8 mouse cellular contexts compared by ENCODE assay signal in the genomic region with DNA sequence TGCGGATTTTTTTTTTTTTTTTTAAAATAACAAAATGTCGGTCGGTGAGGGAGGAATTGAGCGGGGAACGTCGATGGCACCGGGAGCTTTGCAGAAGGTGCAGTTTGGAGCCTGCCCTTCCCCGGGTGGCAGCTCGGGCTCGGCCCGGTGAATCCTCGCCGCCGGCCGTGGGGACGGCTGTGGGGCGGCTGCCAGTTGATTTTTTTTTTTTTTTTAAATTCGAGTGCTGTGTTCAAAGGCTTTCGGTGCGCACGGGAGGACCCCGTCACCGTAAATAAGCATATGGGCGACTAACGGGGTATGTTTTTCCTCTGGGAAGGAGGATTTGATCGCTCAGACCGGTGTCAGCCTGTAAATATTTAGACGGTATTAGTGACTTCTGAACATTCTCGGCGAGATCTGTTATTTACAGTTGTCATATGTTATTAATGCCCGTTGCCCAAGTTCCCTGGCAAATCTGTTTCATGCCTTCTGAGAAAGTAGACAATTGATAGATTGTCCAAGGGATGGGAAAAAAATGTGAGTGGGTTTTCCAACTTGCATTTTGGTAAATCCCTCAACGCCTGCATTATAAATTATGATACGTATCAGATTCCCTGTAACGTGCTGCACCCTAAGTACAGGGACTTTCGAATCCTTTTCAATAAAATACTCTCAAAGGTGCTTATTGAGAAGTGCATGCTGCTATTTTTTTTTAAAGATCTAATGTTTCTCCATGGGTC. TPM values are rescaled to one million over a fixed set of nuclear protein-coding genes. Genes with fewer than 3 reads are reported as not detected.
DNase-seq lines count a peak whose midpoint lies in the region; ATAC-seq lines count a peak whose summit lies in the region.

No protein-coding gene starts in this region.

- no peaks in the 10 kb centered on the region for H3K9me3 ChIP-seq in forebrain, embryonic 16.5 days (ENCODE audit: control insufficient read depth, low read length)
- no peaks in the 10 kb centered on the region for H3K9me3 ChIP-seq in intestine, embryonic 14.5 days (ENCODE audit: control insufficient read depth, low read length)
- H3K9me3 ChIP-seq in liver, embryonic 16.5 days (replicated peaks; ENCODE audit: control insufficient read depth, low read length): no peaks in the 10 kb centered on the region
- no peaks in the 10 kb centered on the region for H3K9me3 ChIP-seq in neural tube, embryonic 14.5 days (ENCODE audit: control insufficient read depth, low read length)

- H3K4me2 ChIP-seq in forebrain, embryonic 16.5 days (ENCODE audit: low read length): peak overlapping the region; percentile 64
- peak overlapping the region; percentile 84 for H3K4me2 ChIP-seq in intestine, embryonic 14.5 days (ENCODE audit: low read length)
- peak overlapping the region; percentile 83 for H3K4me2 ChIP-seq in liver, embryonic 16.5 days (ENCODE audit: low read depth, low read length)
- peak overlapping the region; percentile 86 for H3K4me2 ChIP-seq in neural tube, embryonic 14.5 days (ENCODE audit: low read depth, low read length)

- H3K4me1 ChIP-seq in forebrain, embryonic 16.5 days (replicated peaks; ENCODE audit: control insufficient read depth, insufficient read depth, low read length): peaks cover 22% of the 10 kb centered on the region
- peaks cover 25% of the 10 kb centered on the region for H3K4me1 ChIP-seq in intestine, embryonic 14.5 days (replicated peaks; ENCODE audit: control insufficient read depth, insufficient read depth, low read length)
- H3K4me1 ChIP-seq in liver, embryonic 16.5 days (ENCODE audit: control insufficient read depth, low read depth, low read length): peaks cover 23% of the 10 kb centered on the region
- peaks cover 28% of the 10 kb centered on the region for H3K4me1 ChIP-seq in neural tube, embryonic 14.5 days (ENCODE audit: control insufficient read depth, insufficient read depth, low read length)

- H3K36me3 ChIP-seq in forebrain, embryonic 16.5 days (ENCODE audit: control insufficient read depth, insufficient read depth): no peaks in the 10 kb centered on the region
- peaks cover 9% of the 10 kb centered on the region; the same call in 1 of the 2 replicates for H3K36me3 ChIP-seq in intestine, embryonic 14.5 days (ENCODE audit: control insufficient read depth, insufficient read depth, low read length)
- H3K36me3 ChIP-seq in liver, embryonic 16.5 days (ENCODE audit: control insufficient read depth, insufficient read depth): peaks cover 10% of the 10 kb centered on the region
- H3K36me3 ChIP-seq in neural tube, embryonic 14.5 days (ENCODE audit: control insufficient read depth, insufficient read depth, low read length): no peaks in the 10 kb centered on the region; the same call in none of the 2 replicates

- peak overlapping the region; percentile 82 for H3K4me3 ChIP-seq in forebrain, embryonic 16.5 days (replicated peaks; ENCODE audit: low read length)
- peak overlapping the region; percentile 78 for H3K4me3 ChIP-seq in intestine, embryonic 14.5 days (ENCODE audit: low read depth, low read length)
- H3K4me3 ChIP-seq in liver, embryonic 16.5 days (ENCODE audit: low read depth, low read length): peak overlapping the region; percentile 93
- peak overlapping the region; percentile 78 for H3K4me3 ChIP-seq in neural tube, embryonic 14.5 days (ENCODE audit: low read depth, low read length)

- peak overlapping the region; percentile 96 for H3K9ac ChIP-seq in forebrain, embryonic 16.5 days (replicated peaks; ENCODE audit: low read depth, low read length)
- peak overlapping the region; percentile 98 for H3K9ac ChIP-seq in intestine, embryonic 14.5 days (ENCODE audit: low read length)
- H3K9ac ChIP-seq in liver, embryonic 16.5 days (ENCODE audit: low read depth, low read length): peak overlapping the region; percentile 99
- H3K9ac ChIP-seq in neural tube, embryonic 14.5 days (replicated peaks; ENCODE audit: low read depth, low read length): peak overlapping the region; percentile 98

- no peaks in the 10 kb centered on the region for H3K27me3 ChIP-seq in forebrain, embryonic 16.5 days (replicated peaks; ENCODE audit: control insufficient read depth, insufficient read depth, low read length)
- H3K27me3 ChIP-seq in intestine, embryonic 14.5 days (replicated peaks; ENCODE audit: control insufficient read depth, insufficient read depth, low read length): no peaks in the 10 kb centered on the region
- no peaks in the 10 kb centered on the region for H3K27me3 ChIP-seq in liver, embryonic 16.5 days (ENCODE audit: control insufficient read depth, insufficient read depth, low read depth, low read length)
- H3K27me3 ChIP-seq in neural tube, embryonic 14.5 days (ENCODE audit: control insufficient read depth, insufficient read depth, low read length): peaks cover 3% of the 10 kb centered on the region; the same call in 1 of the 2 replicates

- DNase-seq in urinary bladder, adult 2 months (ENCODE audit: low spot score): peak; percentile 26
- no peak for DNase-seq in urinary bladder, postnatal 10 days (ENCODE audit: low spot score)
- peak; percentile 55 for DNase-seq in cerebellum, adult 11-12 months
- DNase-seq in intestine, embryonic 14.5 days (ENCODE audit: low spot score): peak; percentile 75
- no peak for DNase-seq in yolk sac, embryonic 10.5 days (ENCODE audit: low spot score)

- H3K27ac ChIP-seq in forebrain, embryonic 16.5 days (ENCODE audit: low read length): peak overlapping the region; percentile 96
- peak overlapping the region; percentile 99 for H3K27ac ChIP-seq in intestine, embryonic 14.5 days (ENCODE audit: low read depth)
- peak overlapping the region; percentile 94 for H3K27ac ChIP-seq in liver, embryonic 16.5 days (ENCODE audit: low read length)
- peak overlapping the region; percentile 98 for H3K27ac ChIP-seq in neural tube, embryonic 14.5 days (ENCODE audit: low read depth, low read length)

- WGBS in forebrain, embryonic 16.5 days: under 1% methylated on average over 35 of the region's 35 CpGs
- 1% methylated on average over 35 of the region's 35 CpGs for WGBS in intestine, embryonic 14.5 days
- WGBS in liver, embryonic 16.5 days (ENCODE audit: insufficient replicate concordance): 2% methylated on average over 35 of the region's 35 CpGs
- 2% methylated on average over 35 of the region's 35 CpGs for WGBS in neural tube, embryonic 14.5 days

- ATAC-seq in forebrain, embryonic 16.5 days: no peak
- ATAC-seq in intestine, embryonic 14.5 days (replicated peaks; ENCODE audit: low FRiP score, low TSS enrichment, low read depth): no peak
- ATAC-seq in liver, embryonic 16.5 days (ENCODE audit: low read depth): no peak
- ATAC-seq in neural tube, embryonic 14.5 days (ENCODE audit: low read depth): no peak; the same call in 1 of the 2 replicates

RNA-seq across cellular contexts. Expression of a gene that starts 2.0 kb away (rescaled TPM):
- 33.0 and 34.1 TPM in 2 replicates for polyA plus RNA-seq in urinary bladder, adult 2 months (2012; rRNA removed)
- polyA plus RNA-seq in forebrain, embryonic 16.5 days (2015; fragmentation: Nextera tagmentation; extraction: Ambion mirVana): 250 and 261 TPM in 2 replicates
- 126 and 138 TPM in 2 replicates for polyA plus RNA-seq in intestine, embryonic 14.5 days (2014; fragmentation: Nextera tagmentation; extraction: Ambion mirVana)
- 79.7 and 82.5 TPM in 2 replicates for polyA plus RNA-seq in liver, embryonic 16.5 days (2015; fragmentation: Nextera tagmentation; extraction: Ambion mirVana)
- 296 and 322 TPM in 2 replicates for polyA plus RNA-seq in neural tube, embryonic 14.5 days (2014; fragmentation: Nextera tagmentation; extraction: Ambion mirVana)

Comparison
In these comparisons a context has a peak if more than half of its experiments do, and no peak if none do; other contexts are left out.
1. DNase-seq: peak in urinary bladder, adult 2 months (single experiment), cerebellum, adult 11-12 months (single experiment) and intestine, embryonic 14.5 days (single experiment); none in urinary bladder, postnatal 10 days (single experiment) and yolk sac, embryonic 10.5 days (single experiment).
2. Peak in every context shown above with its lines, with median percentiles within 50 percentile points of each other: H3K27ac ChIP-seq, H3K4me2 ChIP-seq, H3K4me3 ChIP-seq and H3K9ac ChIP-seq.